Mouse (Mus musculus): ENCODE measurements at regions not wholly inside any gene's neighbourhood (a gene's known extent, or its start where the extent isn't known, plus 50 kb on each side); places are given as distances from the start of the nearest gene placed in this dataset.

DNA sequence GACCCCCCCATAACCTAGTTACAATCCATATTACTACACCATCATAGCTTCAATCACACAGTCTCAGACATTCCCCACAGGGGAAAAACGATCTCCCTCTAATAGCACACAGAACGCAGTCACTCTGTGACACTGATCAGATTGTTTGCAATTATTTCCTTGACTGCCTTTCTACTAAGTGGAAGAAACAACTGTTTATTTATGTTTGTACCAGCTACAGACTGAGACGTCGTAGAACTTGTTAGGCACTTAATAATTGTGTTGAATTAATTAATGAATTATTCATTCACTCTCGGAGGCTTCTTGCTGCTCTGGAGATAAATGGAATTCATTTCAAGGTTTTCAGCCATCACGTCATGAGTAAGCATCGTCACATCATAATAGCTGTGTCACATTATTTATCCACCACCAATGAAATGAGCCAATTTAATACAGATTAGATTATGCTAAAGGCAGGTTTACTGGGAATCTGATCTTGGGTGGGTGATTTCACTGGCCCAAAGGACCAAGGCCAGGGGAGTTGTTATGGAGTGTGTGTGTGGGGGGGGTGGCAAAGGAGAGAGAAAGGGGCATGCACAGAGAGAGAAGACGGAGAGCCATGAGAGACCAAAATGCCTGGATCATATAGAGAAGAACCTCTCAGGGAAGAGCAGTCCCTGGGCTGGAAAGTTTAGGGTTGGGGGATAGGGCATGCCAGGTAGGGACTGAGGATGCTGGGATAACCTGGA lies 355.7 kb upstream of the Zwint start:
- ATAC-seq (replicated peaks; ENCODE audit: poor library complexity, severe bottlenecking): no peak

DNA sequence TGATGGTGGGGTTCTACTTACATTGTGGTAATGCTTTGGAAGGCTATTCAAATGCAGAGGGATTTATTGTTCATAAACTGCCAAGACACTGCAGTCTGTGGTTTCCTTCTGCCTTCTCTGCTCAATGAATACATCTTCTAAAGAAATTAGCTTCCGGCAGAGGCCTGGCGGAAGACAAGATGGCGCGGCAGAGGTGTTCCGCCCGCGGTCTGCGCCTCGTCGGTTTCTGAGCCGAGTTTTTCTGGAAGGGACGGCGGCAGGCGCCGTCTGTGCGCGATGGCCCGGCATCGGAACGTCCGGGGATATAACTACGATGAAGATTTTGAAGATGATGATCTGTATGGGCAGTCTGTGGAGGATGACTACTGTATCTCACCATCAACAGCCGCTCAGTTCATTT lies 345.6 kb upstream of the Zwint start:
- ATAC-seq (replicated peaks; ENCODE audit: poor library complexity, severe bottlenecking): peak; percentile 62

DNA sequence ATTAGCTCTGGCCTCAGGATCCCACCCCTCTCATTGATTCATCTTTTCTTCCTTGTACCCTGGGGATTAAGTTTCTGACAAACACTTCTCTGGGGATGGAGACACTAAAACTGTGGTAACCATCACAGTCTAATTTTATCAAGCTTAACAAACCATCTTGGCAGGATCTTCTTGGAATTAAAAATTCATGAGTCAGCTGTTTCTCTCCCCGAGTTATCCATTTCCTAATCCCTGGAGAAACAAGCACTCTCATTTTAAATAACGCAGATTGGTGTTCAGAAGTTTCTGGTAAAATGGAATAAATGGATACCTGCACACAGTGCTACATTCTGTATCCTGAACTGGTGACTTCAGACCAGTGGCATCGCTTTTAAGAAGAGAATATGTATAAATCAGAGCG lies 336.3 kb upstream of the Zwint start:
- ATAC-seq (replicated peaks; ENCODE audit: poor library complexity, severe bottlenecking): no peak

DNA sequence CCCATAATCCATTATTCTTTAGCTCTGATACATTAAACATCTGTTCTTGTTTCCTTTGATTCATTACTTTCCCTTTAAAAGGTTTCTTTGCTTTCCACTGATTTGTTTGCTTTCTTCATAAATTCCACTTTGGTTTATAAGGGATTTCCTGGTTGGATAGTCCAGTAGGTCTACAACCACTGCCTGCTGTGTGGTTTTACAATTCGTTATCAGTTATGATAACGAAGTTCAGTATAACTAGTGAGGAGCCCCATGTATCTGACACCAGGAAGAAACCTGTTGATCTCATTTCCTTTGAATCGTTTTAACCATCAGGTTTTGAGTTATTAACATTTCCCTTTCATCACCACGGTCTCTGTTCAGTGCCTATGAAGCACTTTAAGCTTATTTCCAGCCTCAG lies 334.3 kb upstream of the Zwint start:
- ATAC-seq (replicated peaks; ENCODE audit: poor library complexity, severe bottlenecking): no peak

DNA sequence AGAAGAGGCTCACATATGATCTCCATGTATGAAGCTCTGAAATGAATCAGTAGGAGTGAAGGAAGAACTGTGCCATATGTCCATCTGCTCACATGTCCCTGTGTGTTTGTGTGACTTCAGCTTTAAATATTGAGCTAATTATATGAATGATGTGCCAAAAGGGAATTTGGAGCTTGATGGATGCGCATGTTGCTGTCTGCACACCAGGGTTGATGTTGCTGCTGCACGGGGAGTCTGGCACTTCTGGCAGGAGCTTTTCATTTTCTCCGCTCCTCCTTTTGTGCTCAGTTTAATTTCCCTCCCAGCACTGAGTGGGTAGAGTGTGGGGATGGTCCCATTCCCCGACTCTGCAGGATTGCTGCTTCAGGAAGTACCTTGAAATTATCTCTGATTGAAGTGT lies 328.0 kb upstream of the Zwint start:
- no peak for ATAC-seq (replicated peaks; ENCODE audit: poor library complexity, severe bottlenecking)

DNA sequence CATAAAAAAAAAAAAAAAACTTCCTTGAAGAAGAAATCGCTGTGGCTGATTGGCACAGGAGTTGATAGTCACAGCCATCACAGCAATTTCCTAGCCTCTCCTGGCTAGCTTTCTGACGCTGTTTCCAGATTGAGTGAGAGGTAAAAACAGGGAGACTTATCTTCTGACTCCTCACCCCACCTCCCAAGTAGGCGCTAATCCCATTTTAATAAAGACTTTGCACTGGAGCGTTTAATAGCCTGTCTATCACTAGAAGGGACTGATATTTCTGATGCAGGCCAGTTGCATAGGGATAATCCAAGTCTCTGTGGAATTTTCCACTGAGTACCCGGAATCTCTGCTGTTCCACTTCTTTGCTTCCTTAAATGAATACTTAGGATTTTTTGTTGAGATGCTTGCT lies 307.4 kb upstream of the Zwint start:
- no peak for ATAC-seq (replicated peaks; ENCODE audit: poor library complexity, severe bottlenecking)

DNA sequence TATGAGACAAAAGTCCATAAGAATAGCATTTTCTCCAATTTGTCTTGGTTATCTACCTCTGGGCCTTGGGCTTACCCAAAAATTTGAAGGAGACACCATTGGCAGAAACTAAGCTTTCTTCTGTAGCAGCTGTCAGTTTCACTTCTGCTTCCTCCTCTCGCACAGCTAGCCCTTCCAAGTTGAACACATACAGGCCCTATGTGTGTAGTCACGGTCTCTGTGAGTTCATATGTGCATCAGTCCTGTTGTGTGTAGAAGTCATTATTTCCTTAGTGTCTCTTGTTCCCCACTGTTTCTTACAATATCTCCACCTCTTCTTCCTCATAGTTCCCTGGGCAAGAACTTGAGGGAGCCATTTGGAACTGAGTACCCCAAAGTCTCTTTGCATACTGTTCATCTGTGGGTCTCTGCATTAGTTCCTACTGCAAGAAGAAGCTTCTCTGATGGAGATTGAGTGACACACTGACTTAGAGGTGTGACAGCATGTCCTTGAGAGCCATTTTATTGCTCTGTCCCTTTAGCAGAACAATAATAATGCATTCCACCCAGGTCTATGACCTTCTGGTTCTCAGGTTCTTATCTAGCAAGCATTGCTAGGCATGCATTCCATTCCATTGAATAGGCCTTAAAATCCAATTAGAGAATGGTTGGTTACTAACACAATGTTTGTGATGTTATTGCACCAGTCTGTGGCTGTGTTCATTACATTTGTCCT lies 306.5 kb upstream of the Zwint start:
- ATAC-seq (replicated peaks; ENCODE audit: poor library complexity, severe bottlenecking): peak; percentile 91

DNA sequence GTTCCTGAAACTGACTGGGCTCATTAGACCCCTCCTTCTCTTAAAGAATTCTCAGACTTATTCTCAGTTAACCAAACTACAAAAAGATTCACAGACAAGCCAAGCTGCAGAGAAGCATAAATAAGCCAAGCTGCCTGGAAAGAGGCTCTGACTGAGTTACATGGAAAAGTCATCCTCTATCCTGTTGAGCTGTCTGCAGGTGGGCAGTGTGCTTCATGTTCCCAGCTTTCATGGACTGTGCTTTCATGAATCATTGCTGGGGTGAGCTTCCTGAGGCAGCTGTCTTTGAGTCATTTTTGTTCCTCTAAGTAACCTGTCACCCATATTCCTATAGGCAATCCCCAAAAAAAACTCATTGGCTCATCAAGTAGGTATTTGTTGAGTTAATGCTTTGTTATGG lies 301.8 kb upstream of the Zwint start:
- no peak for ATAC-seq (replicated peaks; ENCODE audit: poor library complexity, severe bottlenecking)

DNA sequence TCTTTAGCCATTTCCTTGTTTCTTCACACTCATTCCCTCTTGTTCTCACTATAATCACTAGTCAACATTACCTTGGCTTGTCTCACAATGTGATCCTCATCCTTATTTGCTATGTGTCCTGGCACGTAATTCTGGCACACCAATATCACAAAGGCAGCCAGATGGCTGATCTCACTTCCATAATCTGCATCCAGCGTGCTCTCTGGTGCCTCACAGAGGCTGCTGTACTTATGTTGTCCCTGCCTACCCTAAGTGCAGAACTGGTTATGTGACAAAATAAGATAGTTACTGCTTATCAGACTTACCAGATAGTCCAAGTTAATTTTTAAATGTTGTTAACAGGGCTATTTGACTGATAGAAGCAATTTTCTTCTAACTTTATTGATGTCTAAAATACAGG lies 301.1 kb upstream of the Zwint start:
- no peak for ATAC-seq (replicated peaks; ENCODE audit: poor library complexity, severe bottlenecking)

DNA sequence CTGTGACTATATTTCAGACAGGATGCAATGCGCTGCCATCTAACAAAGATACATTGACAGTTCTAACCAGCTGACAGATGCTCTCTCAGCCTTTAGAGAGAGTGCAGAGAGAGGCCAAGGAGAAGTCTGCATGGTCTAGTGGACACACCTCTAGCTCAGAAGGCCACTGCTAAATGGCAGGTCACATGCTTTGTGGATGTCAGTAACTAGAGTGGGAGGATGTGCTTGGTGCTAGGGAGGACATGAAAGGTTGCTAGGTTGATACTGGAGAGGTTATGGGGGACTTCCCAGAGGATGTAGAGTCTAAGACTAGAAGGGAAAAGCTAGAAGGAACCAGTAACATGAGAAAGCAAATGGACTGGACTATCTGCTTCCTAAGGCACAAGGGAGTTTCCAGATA lies 271.3 kb upstream of the Zwint start:
- no peak for ATAC-seq (replicated peaks; ENCODE audit: poor library complexity, severe bottlenecking)

DNA sequence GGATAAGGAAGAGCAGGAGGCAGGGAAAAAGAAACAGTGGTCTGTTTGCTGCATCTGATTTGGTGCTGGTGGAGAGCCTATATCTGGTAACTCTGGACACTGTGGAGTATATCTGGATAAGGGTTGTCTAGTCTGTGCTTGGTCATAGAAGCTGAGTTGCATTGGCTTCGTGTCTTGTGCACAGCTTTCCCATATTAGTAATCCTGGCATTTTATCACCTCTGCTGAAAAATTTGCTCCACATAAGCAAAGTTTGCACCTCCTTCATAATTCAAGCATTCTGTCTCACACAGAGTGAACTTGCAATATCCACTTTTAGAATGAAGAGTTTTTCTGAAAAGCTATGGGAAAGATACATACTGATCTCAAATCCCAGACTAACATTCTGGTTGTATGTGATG lies 269.8 kb upstream of the Zwint start:
- ATAC-seq (replicated peaks; ENCODE audit: poor library complexity, severe bottlenecking): no peak

DNA sequence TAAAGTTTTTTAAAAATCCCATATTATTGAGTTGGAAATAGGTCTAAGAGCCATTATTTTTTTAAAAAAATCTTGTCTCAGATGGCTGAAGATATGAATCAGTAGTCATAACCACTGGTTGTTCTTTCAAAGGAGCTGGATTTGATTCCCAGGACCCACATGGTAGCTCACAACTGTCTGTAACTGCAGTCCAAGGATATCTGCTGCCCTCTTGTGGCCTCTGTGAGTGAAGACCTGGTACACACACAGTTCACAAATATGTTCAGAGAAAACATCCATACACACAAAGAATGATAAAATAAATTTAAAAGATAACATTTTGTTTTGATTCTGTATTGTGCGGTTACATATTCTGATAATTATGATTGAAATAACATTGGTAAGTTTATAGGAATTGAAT lies 263.2 kb upstream of the Zwint start:
- no peak for ATAC-seq (replicated peaks; ENCODE audit: poor library complexity, severe bottlenecking)

DNA sequence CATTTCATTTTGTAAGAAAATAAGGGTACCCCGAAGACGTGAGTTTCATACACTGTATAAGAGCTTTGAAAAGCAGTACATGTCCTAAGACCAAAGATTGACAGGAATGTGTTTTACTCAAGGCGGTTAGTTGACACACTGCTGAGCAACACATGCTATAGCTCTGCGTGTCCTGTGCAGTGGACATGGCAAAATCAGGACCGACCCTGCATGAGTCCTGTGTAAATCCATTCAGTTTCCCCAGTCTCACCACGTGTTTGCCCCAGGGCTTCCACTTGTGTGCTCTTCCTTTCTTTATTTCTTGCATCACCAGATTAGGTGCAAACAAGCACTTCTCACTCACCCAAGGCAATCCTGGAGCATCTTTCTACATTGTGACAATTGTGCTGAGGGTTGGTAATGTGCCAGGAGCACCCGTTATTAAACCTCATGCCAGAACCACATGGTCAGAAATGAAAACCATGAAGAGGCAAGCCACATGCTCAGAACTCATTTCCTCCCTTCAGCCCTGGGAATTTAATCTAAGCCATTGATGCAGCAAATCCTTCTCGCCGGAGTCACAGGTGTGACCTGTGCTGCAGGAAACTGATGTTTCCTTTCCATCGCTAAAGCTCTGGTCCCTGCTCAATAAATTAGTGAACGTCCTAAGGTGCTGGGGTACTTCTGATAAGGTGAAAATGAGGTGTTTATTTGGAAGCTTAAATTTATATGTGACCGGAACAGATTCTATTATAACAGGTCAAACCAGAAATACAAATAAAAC lies 261.2 kb upstream of the Zwint start:
- no peak for ATAC-seq (replicated peaks; ENCODE audit: poor library complexity, severe bottlenecking)

DNA sequence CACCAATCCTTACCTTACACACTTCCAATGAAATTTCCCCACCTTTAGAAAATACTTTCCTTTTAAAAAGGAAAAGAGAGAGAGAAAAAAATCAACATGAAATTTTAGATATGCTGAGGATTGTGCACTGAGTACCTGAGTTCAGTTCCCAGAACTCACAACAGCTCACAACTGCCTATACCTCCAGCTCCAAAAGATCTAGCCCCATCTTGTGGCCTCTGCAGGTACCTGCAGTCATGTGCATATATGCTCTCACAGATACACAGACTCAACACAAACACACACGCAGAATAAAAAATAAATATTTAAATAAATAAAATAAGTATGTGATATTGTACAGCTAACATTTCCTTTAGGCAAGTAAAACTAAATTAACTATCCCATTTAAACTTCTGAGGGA lies 260.3 kb upstream of the Zwint start:
- no peak for ATAC-seq (replicated peaks; ENCODE audit: poor library complexity, severe bottlenecking)

DNA sequence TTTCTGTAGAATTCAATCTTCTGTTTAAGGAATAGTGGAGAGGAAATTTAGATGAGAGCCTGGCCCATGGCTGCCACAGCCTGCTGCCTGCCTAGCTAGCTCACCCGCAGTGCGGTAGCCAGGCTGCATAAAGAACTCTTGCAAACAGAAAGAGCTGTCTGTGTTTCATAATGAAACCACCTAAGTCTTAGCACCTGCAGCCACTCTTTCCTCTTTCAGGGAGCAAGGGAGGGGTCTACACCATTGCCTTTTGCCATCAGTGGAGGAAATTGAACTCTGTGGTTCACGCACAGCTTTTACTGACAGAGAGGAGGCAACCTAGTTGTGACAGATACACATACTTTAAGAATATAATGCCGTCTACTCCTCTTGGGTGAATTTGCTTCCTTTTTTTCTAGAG lies 251.4 kb upstream of the Zwint start:
- no peak for ATAC-seq (replicated peaks; ENCODE audit: poor library complexity, severe bottlenecking)

DNA sequence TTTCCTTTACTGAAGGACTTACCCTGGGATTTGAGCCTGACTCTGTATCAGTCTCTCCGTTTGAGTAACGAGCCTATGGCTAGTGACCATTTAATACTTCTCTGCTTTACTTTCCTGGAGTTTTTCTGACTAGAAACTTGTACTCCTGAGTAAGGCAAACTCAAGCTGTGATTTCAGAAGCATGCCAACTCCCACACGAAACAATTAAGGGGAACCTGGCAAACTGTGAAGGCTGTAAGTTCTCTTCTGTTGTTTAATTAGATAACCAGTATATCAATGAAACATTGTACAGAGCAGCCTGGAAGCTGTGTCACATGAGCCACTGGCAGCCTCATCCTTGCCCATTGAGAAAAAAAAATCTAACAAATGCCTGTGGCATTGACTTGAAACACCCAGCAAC lies 244.3 kb upstream of the Zwint start:
- no peak for ATAC-seq (replicated peaks; ENCODE audit: poor library complexity, severe bottlenecking)

DNA sequence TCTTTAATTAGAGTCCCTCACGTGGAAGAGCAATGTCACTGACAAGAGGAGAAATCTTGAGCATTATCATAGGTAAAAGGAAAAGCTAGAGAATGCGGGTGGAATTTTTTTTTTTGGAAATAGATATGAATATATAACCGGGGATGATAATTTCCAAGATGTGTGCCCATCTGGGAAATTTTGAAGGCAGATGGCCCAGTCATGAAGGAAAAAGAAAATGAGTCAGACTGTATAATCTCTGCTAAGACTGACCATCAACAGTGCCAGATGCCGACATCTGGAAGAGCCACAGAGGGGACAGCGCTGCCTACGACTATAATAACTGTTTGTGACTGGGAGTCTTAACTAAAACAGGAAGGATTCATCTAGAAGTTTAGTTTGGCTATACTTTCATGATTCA lies 243.0 kb upstream of the Zwint start:
- no peak for ATAC-seq (replicated peaks; ENCODE audit: poor library complexity, severe bottlenecking)

DNA sequence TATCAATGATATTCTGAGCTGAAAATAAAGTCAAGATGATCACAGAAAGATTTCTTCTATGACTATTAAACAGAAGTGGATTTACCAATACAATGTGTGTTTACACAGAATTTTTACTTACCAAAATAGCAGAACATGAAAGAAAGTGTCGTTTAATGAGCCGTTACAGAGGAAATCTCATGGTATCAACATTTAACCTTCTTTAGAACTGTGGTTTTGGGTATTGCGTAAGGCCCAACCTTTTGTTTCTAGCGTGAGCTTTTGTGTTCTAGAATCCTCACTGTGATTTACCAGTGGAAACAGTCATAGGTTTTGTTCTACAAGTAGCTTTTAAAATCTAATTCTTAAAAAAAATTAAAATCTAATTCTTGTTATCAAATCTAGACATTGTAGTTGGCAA lies 200.0 kb upstream of the Zwint start:
- ATAC-seq (replicated peaks; ENCODE audit: poor library complexity, severe bottlenecking): peak; percentile 46; the same call in 1 of the 2 replicates

DNA sequence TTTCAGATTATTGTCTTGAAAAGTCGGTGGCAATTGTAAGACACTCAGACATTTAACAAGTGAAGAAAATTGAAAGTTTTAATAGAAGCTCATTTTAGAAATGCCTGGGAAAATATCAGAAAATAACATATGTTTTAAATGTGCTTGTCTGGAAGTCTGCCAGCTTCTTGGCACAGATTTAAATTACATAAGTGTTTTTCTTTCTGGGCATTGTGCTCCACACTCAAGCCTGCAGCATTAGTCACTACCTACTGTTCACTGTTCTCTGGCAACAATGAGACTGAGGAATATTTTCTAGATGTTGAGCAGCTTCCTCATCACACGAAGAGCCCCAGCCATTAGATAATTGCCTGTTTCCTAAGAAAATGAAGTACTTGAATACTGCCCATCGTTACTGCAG lies 170.3 kb upstream of the Zwint start:
- ATAC-seq (replicated peaks; ENCODE audit: poor library complexity, severe bottlenecking): no peak

DNA sequence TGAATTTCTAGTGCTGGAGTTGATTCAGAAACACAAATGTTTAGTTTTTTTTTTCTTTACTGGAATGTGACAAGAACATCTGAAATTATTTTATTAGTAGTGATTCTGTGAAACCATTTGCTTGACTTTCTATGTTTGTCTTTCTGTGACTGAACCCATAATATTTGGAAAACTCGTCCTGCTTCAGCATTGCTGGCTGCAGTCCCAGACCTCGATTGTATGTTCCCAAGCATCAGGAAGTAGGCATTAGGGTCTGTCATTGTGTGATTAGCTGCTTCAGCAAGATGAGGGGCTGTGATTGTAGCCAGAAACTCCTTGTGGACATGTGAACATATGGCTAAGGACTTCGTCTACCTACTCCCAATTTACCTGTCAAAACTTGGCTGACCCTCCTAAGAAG lies 122.2 kb upstream of the Zwint start:
- ATAC-seq (replicated peaks; ENCODE audit: poor library complexity, severe bottlenecking): no peak

DNA sequence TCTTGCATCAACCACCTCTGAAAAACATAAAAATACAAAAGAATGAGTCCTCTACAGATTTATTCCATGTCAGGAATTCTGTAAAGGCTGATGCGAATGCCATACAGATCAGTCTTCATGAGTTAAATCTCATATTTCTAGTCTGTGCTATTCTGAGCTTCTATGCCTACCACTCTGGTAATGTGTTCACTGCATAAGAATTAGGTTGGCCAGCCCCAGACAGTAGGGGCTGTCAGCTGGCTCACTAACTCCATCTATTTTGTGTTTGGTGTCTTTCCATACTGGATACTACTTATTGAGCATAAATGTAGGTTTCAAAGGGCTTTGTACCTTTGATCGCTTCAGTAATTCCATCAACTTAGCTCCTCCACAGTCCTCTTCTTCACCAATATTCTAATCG lies 121.2 kb upstream of the Zwint start:
- no peak for ATAC-seq (replicated peaks; ENCODE audit: poor library complexity, severe bottlenecking)

DNA sequence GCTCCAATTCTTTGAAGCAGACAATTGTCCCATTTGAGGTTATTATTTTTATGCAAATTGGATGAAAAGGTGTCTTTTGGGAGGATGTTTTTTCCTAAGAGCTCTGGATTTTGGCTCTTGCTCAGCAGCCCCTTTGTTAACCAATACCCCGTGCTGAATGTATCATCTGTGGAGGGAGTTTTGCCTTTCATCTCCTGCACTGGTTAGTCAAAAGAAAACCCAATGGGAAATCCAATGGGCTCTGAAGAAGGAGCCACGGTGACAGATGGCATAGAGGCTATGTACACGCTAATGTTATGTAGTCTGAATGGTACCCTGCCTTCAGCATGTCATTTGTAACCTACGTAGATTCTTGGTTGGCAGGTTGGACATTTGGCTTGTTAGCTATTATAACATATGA lies 120.8 kb upstream of the Zwint start:
- ATAC-seq (replicated peaks; ENCODE audit: poor library complexity, severe bottlenecking): no peak

All from granulocyte monocyte progenitor cell, adult 5-6 weeks (primary cell).